Mouse (Mus musculus) hematopoietic stem cell, adult 5-6 weeks (primary cell): ENCODE measurements around the gene Spata5. TPM values are rescaled to one million over a fixed set of nuclear protein-coding genes. Genes with fewer than 3 reads are reported as not detected.

Source experiments
- total RNA-seq: library from RNA; stranded (forward); fragments of 172-1452, 232-1000 nt; gene quantifications from 2 replicates; pipeline ENCODE4 v1.2.3, GENCODE M21; 2017

The Spata5 gene
- total RNA-seq, 1 experiment from 2014 or later, result 219 TPM

Other genes starting within 250 kb of the Spata5 start
- not detected in 2 replicates for gene Il21, start 187.3 kb upstream of the Spata5 start, total RNA-seq
- gene Bbs12, start 107.3 kb upstream of the Spata5 start, total RNA-seq, result 8.4 and 8.9 TPM in 2 replicates
- 5.9 and 6.7 TPM in 2 replicates for gene Cetn4, start 107.2 kb upstream of the Spata5 start, total RNA-seq
- under 0.01 and 0.38 TPM in 2 replicates for gene Fgf2, start 71.5 kb upstream of the Spata5 start, total RNA-seq
- 28.1 and 34.9 TPM in 2 replicates for gene Nudt6, start 315 bp downstream of the Spata5 start, total RNA-seq
- 16.3 and 29.6 TPM in 2 replicates for gene Spry1, start 220.1 kb downstream of the Spata5 start, total RNA-seq